8 mouse cellular contexts compared by ENCODE assay signal in the genomic region with DNA sequence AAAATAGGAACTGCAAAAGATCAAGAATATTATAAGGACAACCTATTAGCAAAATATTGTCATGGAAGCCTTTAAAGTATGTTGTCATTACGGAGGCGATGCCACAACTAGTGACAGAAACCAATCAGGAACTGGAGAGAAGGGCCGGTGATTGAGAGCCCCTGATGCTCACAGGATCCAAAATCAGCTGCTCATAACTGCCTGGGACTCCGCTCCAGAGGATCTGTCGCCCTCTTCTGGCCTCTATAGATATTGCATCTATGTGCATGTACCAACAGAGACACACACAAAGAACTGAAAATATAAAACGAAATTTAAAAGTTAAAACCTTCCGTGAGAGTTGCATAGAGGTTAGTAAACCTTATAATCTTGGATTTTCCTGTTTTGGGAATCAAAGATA. TPM values are rescaled to one million over a fixed set of nuclear protein-coding genes. Genes with fewer than 3 reads are reported as not detected.
DNase-seq lines count a peak whose midpoint lies in the region.

No protein-coding gene starts in this region.

- peak; percentile 52 to 70 for DNase-seq in cerebellum, postnatal 14 days
- no peak for DNase-seq in cerebellum, adult 11-12 months
- peak; percentile 27 for DNase-seq in left cerebral cortex, postnatal 4 days
- DNase-seq in left cerebral cortex, adult 8-10 months (ENCODE audit: low spot score in 2 of 2): no peak
- peak; percentile 78 for DNase-seq in ZHBTc4 (ENCODE audit: low read depth, low spot score)
- peak; percentile 33 for DNase-seq in hindlimb bud, embryonic 11.5 days (ENCODE audit: extremely low spot score, low read depth, low spot score)
- DNase-seq in natural killer cell, adult 2 months (ENCODE audit: low spot score in 2 of 2): no peak
- DNase-seq in gastrocnemius, postnatal 14 days: no peak

- intact Hi-C loops in left cerebral cortex, postnatal 4 days (cut with DNase I): loop anchor here (2.0 to 5.0 kb wide), 2 partner anchors 335 to 1122 kb away; no protein-coding TSS in a partner anchor
- intact Hi-C loops in gastrocnemius, postnatal 14 days (cut with DNase I; ENCODE audit: low total_unique reads): loop anchor here (5.0 to 10.0 kb wide), 3 partner anchors 65 to 337 kb away; no protein-coding TSS in a partner anchor

RNA-seq across cellular contexts. Expression of a gene that starts 38.1 kb away (rescaled TPM):
- 1 to 10 TPM; 1.5 to 1.8 TPM for total RNA-seq in left cerebral cortex, postnatal 4 days (2021)
- under 1 TPM in 1 of 4 experiments, not detected in 3; 0.14 TPM for total RNA-seq in left cerebral cortex, adult 8-10 months (2022)
- total RNA-seq in gastrocnemius, postnatal 14 days (2021): 1 to 10 TPM; 2.6 to 3.7 TPM

Comparison
In these comparisons a context has a peak if more than half of its experiments do, and no peak if none do; other contexts are left out.
1. DNase-seq: peak in cerebellum, postnatal 14 days (2 of 2), left cerebral cortex, postnatal 4 days (single experiment), ZHBTc4 (single experiment) and hindlimb bud, embryonic 11.5 days (single experiment); none in cerebellum, adult 11-12 months (single experiment), left cerebral cortex, adult 8-10 months (0 of 2), natural killer cell, adult 2 months (0 of 2) and gastrocnemius, postnatal 14 days (single experiment).